Mouse (Mus musculus) ES-Bruce4 (cell line): ENCODE results near the gene Cfap43. TPM values are rescaled to one million over a fixed set of nuclear protein-coding genes. Genes with fewer than 3 reads are reported as not detected.

ENCODE experiments used
- H3K27ac ChIP-seq: 2 replicates; pipeline ENCODE4 v1.5.1; 2012; ENCODE audit warnings: low read length, inconsistent platforms; ENCODE audit not compliant: insufficient read depth
- H3K27me3 ChIP-seq: 2 replicates; pipeline ENCODE4 v1.6.1; 2012; ENCODE audit warnings: mild to moderate bottlenecking, low read length, inconsistent platforms; ENCODE audit not compliant: control insufficient read depth, poor library complexity, insufficient read depth, severe bottlenecking
- H3K36me3 ChIP-seq: 2 replicates; pipeline ENCODE4 v1.6.1; 2012; ENCODE audit warnings: inconsistent platforms, mild to moderate bottlenecking, low read length, moderate library complexity; ENCODE audit not compliant: control insufficient read depth, poor library complexity, insufficient read depth, severe bottlenecking
- H3K4me1 ChIP-seq: one replicate; pipeline ENCODE4 v1.8.1; 2011; ENCODE audit warnings: low read length; ENCODE audit not compliant: control insufficient read depth, insufficient read depth
- H3K4me3 ChIP-seq: 2 replicates; pipeline ENCODE4 v1.5.1; 2011; ENCODE audit warnings: low read depth, mild to moderate bottlenecking, low read length
- H3K9ac ChIP-seq: 2 replicates; pipeline ENCODE4 v1.6.1; 2012; ENCODE audit warnings: low read depth, mild to moderate bottlenecking, inconsistent platforms; ENCODE audit not compliant: poor library complexity, severe bottlenecking
- H3K9me3 ChIP-seq: replicated peaks from 2 replicates; pipeline ENCODE4 v1.6.1; 2012; ENCODE audit warnings: mild to moderate bottlenecking, low read length, inconsistent platforms; ENCODE audit not compliant: control insufficient read depth, poor library complexity, insufficient read depth, severe bottlenecking
- CTCF ChIP-seq: IDR thresholded peaks from one replicate; pipeline ENCODE4 v1.8.1; 2011; ENCODE audit warnings: low read depth, low read length
- EP300 ChIP-seq: IDR thresholded peaks from 2 replicates; pipeline ENCODE4 v1.6.1; 2011; ENCODE audit warnings: low read depth, low read length; ENCODE audit not compliant: insufficient read depth
- POLR2A ChIP-seq: IDR thresholded peaks from one replicate; pipeline ENCODE4 v1.8.1; 2011; ENCODE audit warnings: low read length; ENCODE audit not compliant: insufficient read depth
- polyA plus RNA-seq: library from polyadenylated mRNA; stranded (reverse); fragments of >200 nt; gene quantifications from 2 replicates; pipeline ENCODE4 v1.2.4, GENCODE M21; 2011; ENCODE audit warnings: low read depth; ENCODE audit not compliant: missing spikeins, insufficient read depth, insufficient read length

The Cfap43 gene
- polyA plus RNA-seq, 1 experiment, result 10.4 TPM

- no peaks in the 10 kb centered on the region for H3K9me3 ChIP-seq
- H3K36me3 ChIP-seq, result no peaks in the 10 kb centered on the region
- no peak overlapping the region for H3K9ac ChIP-seq
- H3K27me3 ChIP-seq, result no peaks in the 10 kb centered on the region
- H3K4me3 ChIP-seq, result no peak overlapping the region
- H3K4me1 ChIP-seq, result peaks cover 8% of the 10 kb centered on the region
- 0 out of 2 replicates have a peak, but pooled peaks have one; percentile 14 for TF ChIP-seq EP300
- no peak for TF ChIP-seq CTCF
- no peak overlapping the region; the same call in 1 of the 2 replicates for H3K27ac ChIP-seq
Observed at GRCm38 (mm10) chr19:47790316-47791020, 128.6 kb downstream of the Cfap43 start.

GRCm38 (mm10) chr19:47783898-47784297 lies 135.2 kb downstream of the Cfap43 start:
- no peak overlapping the region for H3K27ac ChIP-seq
- no peak overlapping the region for H3K4me3 ChIP-seq
- H3K9me3 ChIP-seq, result no peaks in the 10 kb centered on the region
- H3K9ac ChIP-seq, result no peak overlapping the region
- H3K27me3 ChIP-seq, result no peaks in the 10 kb centered on the region
- H3K36me3 ChIP-seq, result no peaks in the 10 kb centered on the region
- H3K4me1 ChIP-seq, result no peaks in the 10 kb centered on the region
- TF ChIP-seq CTCF (no peak), EP300 (no peak), POLR2A (no peak)

- peak; percentile 35 for TF ChIP-seq CTCF
- no peak for TF ChIP-seq POLR2A
- no peak for TF ChIP-seq EP300
- Histone ChIP-seq H3K36me3 (no peaks in the 10 kb centered on the region), H3K27ac (no peak overlapping the region), H3K4me1 (no peaks in the 10 kb centered on the region), H3K9ac (no peak overlapping the region), H3K9me3 (no peaks in the 10 kb centered on the region), H3K27me3 (no peaks in the 10 kb centered on the region), H3K4me3 (no peak overlapping the region)
Observed at GRCm38 (mm10) chr19:47780972-47781371, 138.1 kb downstream of the Cfap43 start.

GRCm38 (mm10) chr19:47780145-47780544 lies 138.9 kb downstream of the Cfap43 start:
- H3K4me1 ChIP-seq, result no peaks in the 10 kb centered on the region
- TF ChIP-seq EP300 (no peak), CTCF (no peak), POLR2A (no peak)
- no peaks in the 10 kb centered on the region for H3K27me3 ChIP-seq
- no peaks in the 10 kb centered on the region for H3K36me3 ChIP-seq
- no peaks in the 10 kb centered on the region for H3K9me3 ChIP-seq
- no peak overlapping the region for H3K9ac ChIP-seq
- no peak overlapping the region for H3K27ac ChIP-seq
- no peak overlapping the region for H3K4me3 ChIP-seq

- Histone ChIP-seq H3K36me3 (no peaks in the 10 kb centered on the region), H3K9ac (no peak overlapping the region), H3K9me3 (no peaks in the 10 kb centered on the region), H3K27ac (no peak overlapping the region), H3K4me3 (no peak overlapping the region), H3K27me3 (no peaks in the 10 kb centered on the region), H3K4me1 (no peaks in the 10 kb centered on the region)
- TF ChIP-seq EP300 (no peak), CTCF (no peak), POLR2A (no peak)
Observed at GRCm38 (mm10) chr19:47777847-47778246, 141.2 kb downstream of the Cfap43 start.

- no peaks in the 10 kb centered on the region for H3K27me3 ChIP-seq
- H3K27ac ChIP-seq, result no peak overlapping the region
- no peaks in the 10 kb centered on the region for H3K9me3 ChIP-seq
- H3K4me1 ChIP-seq, result no peaks in the 10 kb centered on the region
- peak overlapping the region; percentile 42 for H3K9ac ChIP-seq
- TF ChIP-seq CTCF (no peak), POLR2A (no peak), EP300 (no peak)
- no peaks in the 10 kb centered on the region for H3K36me3 ChIP-seq
- H3K4me3 ChIP-seq, result peak overlapping the region; percentile 51
Observed at GRCm38 (mm10) chr19:47755625-47756024, 163.5 kb downstream of the Cfap43 start.
